Mouse (Mus musculus) left cerebral cortex, adult 18-20 months (tissue): ENCODE data around the gene Pola1. TPM values are rescaled to one million over a fixed set of nuclear protein-coding genes. Genes with fewer than 3 reads are reported as not detected.

Experiments used
- DNase-seq, 2 experiments: peaks; one replicate each; pipeline ENCODE4 v3.0.0; 2021 to 2022; ENCODE audit warnings: low spot score in 2 of 2, mixed read lengths in 1 of 2
- long read RNA-seq, 2 experiments: library from polyadenylated mRNA; stranded (forward); transcript quantifications; one replicate each; pipeline ENCODE4 v2.0.0; 2021
- total RNA-seq, 2 experiments: library from RNA; stranded (reverse); gene quantifications; 2 replicates each; pipeline ENCODE4 v1.2.3; 2021

The Pola1 gene
- total RNA-seq = 1 to 10 TPM; 8.7 to 9.1 TPM
- long read RNA-seq, experiment 1, partial matches to known transcripts = 1 of 1 reads
- long read RNA-seq, experiment 1, other reads (novel, unspliced or antisense) = 0 of 1 reads
- long read RNA-seq, experiment 2 = 0 reads

- DNase-seq = peak; percentile 67 to 78
Observed at GRCm38 (mm10) chrX:93631657-93632449, at the start of gene Pola1. Gene Pola1, minus strand, starts transcription at chrX:93632155.

GRCm38 (mm10) chrX:93676228-93676627 lies 44.3 kb upstream of the Pola1 start:
- DNase-seq = no peak

- DNase-seq = peak; percentile 32 to 63
Observed at GRCm38 (mm10) chrX:93674836-93675795, 43.2 kb upstream of the Pola1 start.

GRCm38 (mm10) chrX:93674432-93674831 lies 42.5 kb upstream of the Pola1 start:
- no peak for DNase-seq

- no peak for DNase-seq
Observed at GRCm38 (mm10) chrX:93664787-93665186, 32.8 kb upstream of the Pola1 start.

GRCm38 (mm10) chrX:93663919-93664586 lies 32.1 kb upstream of the Pola1 start:
- DNase-seq = no peak

- no peak for DNase-seq
Observed at GRCm38 (mm10) chrX:93655153-93655552, 23.2 kb upstream of the Pola1 start.

- no peak for DNase-seq
Observed at GRCm38 (mm10) chrX:93654218-93655002, 22.5 kb upstream of the Pola1 start, which contains the start of gene Pcyt1b. Gene Pcyt1b, plus strand, starts transcription at chrX:93654863.

- DNase-seq = no peak
Observed at GRCm38 (mm10) chrX:93650738-93651137, 18.8 kb upstream of the Pola1 start.

GRCm38 (mm10) chrX:93644022-93644421 lies 12.1 kb upstream of the Pola1 start:
- no peak for DNase-seq

GRCm38 (mm10) chrX:93643600-93643999 lies 11.6 kb upstream of the Pola1 start:
- DNase-seq = no peak

- DNase-seq = no peak
Observed at GRCm38 (mm10) chrX:93634861-93635375, 3.0 kb upstream of the Pola1 start.

GRCm38 (mm10) chrX:93630256-93630655 lies 1.7 kb downstream of the Pola1 start:
- DNase-seq = no peak

GRCm38 (mm10) chrX:93602214-93602613 lies 29.7 kb downstream of the Pola1 start:
- DNase-seq = no peak

- DNase-seq = no peak
Observed at GRCm38 (mm10) chrX:93594283-93594682, 37.7 kb downstream of the Pola1 start.

GRCm38 (mm10) chrX:93580931-93581330 lies 51.0 kb downstream of the Pola1 start:
- DNase-seq = no peak

- DNase-seq = no peak
Observed at GRCm38 (mm10) chrX:93557171-93557570, 74.8 kb downstream of the Pola1 start.

- no peak for DNase-seq
Observed at GRCm38 (mm10) chrX:93539779-93540178, 92.2 kb downstream of the Pola1 start.

- DNase-seq = no peak
Observed at GRCm38 (mm10) chrX:93502865-93503353, 129.0 kb downstream of the Pola1 start.

- DNase-seq = no peak
Observed at GRCm38 (mm10) chrX:93497597-93497996, 134.4 kb downstream of the Pola1 start.
